Mouse (Mus musculus) gastrocnemius, postnatal 10 days (tissue): ENCODE data around the gene Fam205c. TPM values are rescaled to one million over a fixed set of nuclear protein-coding genes. Genes with fewer than 3 reads are reported as not detected.

Experiments used
- DNase-seq: peaks from one replicate; pipeline ENCODE4 v3.0.0; 2021; ENCODE audit warnings: mixed read lengths
- long read RNA-seq, 2 experiments: library from polyadenylated mRNA; stranded (forward); transcript quantifications; one replicate each; pipeline ENCODE4 v2.0.0; 2021
- total RNA-seq, 2 experiments: library from RNA; stranded (reverse); gene quantifications; 2 replicates each; pipeline ENCODE4 v1.2.3; 2021

Fam205c gene
- total RNA-seq: under 1 TPM; 0.38 to 0.63 TPM
- long read RNA-seq, experiment 1, partial matches to known transcripts: 0 of 1 reads
- long read RNA-seq, experiment 1, other reads (novel, unspliced or antisense): 1 of 1 reads
- long read RNA-seq, experiment 2: 0 reads

DNA sequence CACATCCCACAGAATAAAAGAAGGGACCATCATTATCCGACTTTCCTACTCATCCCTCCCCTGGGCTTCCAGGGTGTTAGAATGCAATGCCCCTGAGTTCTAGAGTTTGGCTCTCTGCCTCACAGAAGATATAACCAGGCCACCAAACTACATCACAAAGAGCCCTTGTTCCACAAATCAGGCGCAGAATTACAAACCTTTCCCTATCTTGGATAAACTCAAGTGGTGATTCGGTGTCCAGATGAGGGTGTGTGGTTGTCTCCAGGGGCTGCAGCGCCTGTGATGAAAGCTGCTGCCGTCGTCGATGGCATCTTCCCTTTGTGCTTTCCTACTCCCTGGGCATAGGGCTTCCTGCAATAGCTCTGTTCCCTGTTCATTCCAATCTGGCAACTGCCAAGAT, at the start of gene Fam205c:
TSS of gene Fam205c (minus strand) at position 101 of the 400 bp plus-strand sequence.
- DNase-seq: no peak

DNA sequence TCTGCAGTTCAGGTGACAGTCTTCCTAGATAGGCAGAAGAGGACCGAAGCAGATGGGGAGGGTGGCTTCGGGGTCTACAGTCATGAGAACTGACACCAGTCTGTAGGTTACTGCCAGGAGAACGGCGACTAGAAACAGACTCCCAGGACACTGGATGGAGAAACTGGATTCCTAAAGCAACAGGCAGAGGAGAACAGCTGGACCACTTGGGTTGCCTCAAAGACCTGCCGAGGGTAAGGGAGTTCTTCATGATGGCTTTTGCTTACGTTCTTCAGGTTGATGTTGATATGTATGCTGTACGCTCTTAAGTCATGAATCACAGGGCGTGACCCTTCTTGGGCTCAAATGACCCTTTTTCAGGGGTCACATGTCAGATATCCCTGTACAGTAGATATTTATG, 48.4 kb upstream of the Fam205c start:
- no peak for DNase-seq

DNA sequence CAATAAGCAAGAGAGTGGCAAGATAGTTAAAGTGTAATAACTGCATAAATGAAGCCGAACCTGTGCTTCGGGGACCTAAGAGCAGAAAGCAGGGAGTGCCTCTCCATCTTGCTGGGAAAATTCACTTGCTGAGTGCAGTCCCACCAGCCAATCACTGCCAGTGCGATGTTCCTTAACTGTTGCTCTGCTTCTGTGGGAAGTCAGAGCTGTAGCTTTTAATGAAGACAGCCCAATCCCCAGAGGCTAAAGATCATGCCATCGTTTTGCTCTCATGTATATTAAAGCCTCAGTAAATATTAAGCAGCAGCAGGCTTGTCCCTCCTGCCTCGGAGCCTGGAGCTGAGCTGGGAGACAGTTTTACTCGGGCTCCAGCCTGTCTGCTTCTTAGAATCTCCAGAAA, 48.0 kb upstream of the Fam205c start:
- no peak for DNase-seq

DNA sequence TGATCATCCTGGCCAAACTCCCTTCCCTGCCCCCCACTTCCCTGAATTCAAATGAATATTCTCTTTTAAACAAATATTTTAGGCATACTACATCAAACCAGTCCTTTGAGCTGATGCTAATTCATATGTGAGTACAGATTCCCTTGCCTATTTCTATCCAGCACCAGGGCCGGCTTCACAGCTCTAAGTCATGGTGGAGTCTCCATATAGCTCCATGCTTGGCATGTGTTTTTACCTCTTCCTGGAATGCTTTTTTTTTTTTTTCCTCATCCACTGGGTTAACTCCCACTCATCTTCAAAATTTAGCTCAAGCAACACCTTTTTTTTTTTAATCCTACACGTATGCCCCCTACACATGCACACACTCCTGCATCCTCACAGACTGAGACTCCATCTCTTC, 47.5 kb upstream of the Fam205c start:
- no peak for DNase-seq

DNA sequence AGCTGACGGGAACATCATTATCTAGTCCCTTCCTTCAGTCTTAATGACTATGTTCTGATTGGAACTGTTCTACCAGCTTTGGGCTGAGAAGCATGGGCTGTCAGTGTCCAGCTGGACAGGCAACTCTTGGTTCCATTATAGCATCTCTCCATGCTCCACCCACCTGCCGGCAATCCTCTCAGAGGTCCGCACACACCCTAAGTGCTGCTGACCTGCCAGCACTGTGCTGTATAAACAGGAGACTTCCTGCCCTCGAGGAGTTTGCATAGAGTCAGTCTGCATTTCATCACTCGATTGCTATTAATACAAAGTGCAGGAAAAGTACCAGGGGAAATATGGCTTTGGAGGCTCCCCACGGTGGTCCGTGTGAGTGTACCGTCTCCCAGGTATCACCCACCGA, 46.7 kb upstream of the Fam205c start:
- no peak for DNase-seq

DNA sequence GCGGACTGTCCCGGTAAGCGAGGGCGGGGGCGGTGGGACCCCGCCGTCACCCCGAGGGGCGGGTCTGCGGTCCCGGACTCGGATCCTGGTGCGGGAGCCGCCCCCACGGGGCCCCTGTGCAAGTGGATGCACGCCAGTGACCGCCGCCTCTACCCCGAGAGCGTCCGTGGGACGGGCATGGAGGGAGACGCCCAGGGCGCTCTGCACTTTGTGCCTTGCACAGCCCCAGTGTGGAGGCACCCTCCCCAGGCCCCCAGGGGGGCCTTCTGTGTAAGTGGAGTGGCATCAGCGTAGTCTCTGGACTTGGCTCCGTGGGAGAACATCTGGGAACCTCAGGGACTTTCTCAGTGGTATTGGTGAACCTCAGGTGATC, 43.4 kb upstream of the Fam205c start:
- peak; percentile 16 for DNase-seq

DNA sequence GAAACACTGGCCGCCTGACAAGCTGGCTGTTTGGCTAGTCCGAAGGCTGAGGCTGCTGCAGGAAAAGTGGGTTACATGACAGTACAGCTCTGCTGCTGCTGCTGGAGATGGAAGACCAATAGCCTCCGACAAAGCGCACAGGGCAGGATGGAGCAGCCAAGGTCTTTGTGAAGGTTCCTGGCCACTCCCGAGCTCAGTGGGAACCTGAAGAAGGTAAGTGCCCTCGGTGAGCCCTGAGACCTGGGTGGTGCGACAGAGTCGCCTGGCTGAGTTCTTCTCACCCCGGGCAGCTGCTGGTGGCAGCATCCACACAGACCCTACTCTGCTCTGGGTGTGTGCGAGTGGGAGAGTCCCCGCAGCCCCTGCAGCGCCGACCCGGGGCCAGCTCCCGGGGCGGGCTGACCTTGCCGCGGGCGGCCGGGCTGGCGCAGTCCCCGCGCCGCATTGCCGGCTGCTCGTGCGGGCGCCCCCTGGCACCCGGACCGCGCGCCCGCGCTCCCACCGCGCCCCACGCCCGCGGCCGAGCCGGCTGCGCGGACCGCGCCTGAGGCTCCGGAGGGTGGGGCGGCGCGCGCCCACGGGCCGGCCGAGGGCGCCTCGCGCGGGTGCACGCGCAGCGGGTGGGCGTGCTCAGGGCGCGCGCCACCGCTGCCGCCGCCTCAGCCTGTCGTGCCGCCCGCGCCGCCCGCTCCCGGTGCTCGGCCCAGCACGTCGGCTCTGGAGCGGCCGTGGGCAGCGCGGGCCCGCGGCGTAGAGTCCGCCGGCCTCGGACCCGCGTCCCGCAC, 42.8 kb upstream of the Fam205c start, which contains the start of gene Phf24:
TSS of gene Phf24 (plus strand) at position 44 of the 785 bp plus-strand sequence.
- DNase-seq: peak; percentile 36

DNA sequence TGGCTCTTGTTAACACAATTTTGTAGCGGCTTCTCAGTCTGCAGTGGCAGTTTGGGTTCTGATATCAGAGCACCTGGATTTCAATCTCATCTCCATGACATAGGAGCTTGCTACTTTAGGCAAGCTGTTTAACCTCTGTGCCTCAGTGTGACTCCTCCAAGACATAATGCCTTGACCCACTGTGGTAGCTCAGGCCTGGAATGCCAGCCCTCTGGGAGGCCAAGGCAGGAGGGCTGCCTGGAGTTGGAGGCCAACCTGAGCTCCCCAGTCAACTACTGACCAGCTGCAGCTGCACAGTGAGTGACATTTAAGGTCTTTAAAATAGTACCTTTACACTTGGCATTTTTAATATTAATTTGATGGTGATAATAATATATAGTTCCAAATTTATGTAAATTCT, 41.9 kb upstream of the Fam205c start:
- DNase-seq: no peak

DNA sequence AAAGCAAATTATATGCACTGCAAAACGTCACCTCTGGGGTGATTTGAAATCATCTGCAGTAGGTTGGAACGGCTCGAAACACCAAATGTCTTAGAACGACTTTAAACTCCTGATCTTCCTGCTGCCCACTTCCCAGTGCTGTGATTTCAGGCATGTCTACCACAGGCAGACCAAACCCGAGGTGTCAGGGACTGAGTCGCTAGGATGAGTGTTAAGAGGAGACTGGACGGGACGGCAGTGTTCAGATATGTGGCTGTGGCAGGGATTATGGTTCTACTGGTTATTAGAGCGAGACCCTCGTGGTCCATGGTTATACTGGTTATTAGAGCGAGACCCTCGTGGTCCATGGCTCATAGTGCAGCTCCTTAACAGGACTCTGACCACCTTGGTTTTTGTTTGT, 41.3 kb upstream of the Fam205c start:
- DNase-seq: no peak

DNA sequence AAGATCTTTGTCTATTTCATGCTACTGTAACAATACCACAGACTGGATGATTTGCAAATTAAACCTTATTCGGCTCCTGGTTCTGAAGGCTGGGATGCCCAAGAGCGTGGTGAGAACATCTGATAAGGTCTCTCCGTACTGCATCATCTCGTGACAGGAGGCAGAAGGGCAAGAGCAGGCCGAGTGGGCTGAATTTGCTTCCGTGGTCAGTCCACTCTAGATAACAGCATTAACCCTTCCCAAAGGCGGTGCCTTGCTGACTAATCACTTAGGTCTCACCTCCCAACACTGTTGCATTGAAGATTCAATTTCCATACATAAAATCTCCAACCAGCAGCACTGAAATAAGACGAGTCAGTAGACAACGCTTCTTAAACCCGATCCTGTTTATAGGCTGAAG, 39.4 kb upstream of the Fam205c start:
- no peak for DNase-seq

DNA sequence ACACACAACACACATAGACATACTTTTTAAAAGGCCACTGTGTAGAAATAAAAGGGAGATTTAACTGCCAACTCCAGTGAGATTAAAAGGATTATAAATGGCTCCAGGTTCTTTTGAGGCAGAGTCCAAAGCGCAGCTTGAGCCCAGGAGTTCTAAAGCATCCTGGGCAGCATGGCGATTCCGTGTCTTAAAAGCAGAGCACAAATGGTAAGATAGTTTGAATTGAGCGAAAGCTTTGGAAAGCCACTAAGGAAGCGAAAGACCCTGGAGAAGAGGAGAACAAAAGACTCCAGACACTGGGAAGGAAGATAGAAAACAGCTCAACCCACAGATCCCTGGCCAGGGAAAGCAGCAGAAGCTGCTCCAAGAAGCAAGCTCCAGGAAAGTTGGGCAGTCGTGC, 30.9 kb upstream of the Fam205c start:
- no peak for DNase-seq

DNA sequence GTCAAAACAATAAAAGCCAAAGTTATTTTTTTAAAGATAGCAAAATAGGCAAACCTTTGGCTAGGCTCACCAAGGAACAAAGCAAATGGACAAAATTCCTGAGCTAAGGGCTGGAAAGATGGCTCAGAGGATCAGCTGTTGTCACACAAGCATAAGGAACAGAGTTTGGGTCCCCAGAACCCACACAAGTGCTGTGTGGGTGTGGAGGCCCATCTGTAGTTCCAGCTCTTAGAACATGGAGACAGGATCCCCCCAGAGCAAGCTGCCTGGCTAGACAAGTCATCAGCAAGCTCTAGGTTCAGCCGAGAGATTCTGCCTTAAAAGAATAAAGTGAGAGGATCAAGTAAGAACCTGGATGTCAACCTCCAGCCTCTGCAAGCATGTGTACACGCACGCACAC, 30.5 kb upstream of the Fam205c start:
- no peak for DNase-seq

DNA sequence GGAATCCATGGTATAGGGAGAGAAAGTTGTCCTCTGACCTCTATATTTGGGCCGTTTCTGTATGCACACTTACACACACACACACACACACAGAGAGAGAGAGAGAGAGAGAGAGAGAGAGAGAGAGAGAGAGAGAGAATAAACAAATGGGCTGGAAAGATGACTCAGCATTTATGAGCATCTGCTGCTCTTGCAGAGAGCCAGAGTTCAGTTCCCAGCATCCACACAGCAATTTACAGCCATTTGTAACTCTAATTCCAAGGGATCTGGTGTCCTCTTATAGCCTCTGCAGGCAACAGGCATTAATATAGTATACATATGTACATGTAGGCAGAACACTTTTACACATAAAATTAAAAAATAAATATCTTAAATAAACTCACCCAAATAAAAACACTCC, 29.9 kb upstream of the Fam205c start:
- no peak for DNase-seq

DNA sequence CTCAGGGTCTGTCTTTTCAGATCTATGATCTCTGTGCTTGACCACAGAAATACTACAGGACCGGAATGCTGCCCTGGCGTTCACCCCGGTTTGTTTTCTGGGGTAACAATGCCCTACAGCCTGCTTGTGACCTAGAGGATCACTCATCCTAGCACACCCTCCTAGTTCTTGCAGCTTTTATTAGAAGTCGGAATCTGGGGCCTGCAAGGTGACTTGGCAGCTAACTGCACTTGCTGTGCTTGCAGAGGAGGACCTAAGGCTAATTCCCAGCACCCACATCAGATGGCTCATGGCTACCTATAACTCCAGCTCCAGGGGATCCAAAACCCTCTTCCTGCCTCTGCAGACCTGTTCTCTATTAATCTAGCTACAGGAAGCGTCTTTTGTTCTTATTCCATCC, 28.7 kb upstream of the Fam205c start:
- DNase-seq: no peak

DNA sequence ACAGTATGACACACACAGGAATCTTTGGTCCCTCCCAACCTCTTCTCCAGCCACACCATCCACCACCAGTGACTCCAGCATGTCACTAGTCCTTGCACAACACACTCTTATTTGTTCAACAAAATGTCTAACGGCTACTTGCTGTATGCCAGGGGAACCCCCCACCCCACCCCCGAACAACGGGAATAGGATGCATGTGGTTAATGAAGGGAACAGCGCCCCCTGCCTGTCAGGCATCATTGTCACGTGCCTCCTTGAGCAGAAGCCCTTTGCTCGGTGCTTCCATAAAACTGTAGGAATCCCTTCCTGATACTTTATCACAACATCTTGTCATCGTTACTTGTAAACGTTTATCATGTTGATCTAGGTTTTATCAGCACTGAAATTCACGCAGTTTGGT, 28.1 kb upstream of the Fam205c start:
- peak; percentile 40 for DNase-seq

DNA sequence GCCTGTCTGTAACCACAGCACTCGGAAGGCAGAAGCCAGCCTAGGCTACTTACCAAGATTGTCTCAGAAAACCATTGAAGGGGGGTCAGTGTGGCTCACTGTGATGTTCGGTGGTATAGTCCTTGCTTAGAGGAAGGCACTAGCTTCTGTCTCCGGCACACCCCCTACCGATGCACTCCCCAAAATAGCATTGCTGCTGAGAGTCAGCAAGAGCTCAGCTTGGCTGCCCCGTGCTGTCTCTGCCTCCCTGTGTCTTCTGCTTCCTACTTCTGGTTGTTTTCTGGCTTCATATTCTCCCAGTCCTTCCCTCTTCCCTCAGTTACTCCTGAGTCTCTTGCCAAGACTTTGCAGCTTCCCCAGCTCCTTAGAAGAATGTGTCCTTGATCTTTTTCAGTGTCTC, 26.8 kb upstream of the Fam205c start:
- no peak for DNase-seq

DNA sequence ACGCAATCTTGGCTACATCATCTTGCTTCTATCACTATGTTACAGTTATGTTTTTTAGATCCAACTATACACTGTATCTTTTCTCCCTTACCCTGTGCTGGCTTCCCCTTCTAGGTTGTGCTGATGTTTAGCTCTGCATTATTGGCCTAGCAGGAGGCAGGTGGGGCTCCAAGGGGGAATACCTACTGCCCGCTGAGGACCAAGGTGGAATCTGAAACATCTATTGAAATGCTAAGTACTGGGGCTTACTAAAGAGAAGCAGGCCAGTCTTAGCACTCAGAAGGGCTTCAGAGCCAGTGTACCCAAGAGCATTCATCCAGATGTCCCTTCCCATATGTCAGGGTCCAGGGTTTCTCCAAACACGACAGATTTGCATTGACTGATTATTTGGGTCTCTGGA, 24.9 kb upstream of the Fam205c start:
- no peak for DNase-seq

DNA sequence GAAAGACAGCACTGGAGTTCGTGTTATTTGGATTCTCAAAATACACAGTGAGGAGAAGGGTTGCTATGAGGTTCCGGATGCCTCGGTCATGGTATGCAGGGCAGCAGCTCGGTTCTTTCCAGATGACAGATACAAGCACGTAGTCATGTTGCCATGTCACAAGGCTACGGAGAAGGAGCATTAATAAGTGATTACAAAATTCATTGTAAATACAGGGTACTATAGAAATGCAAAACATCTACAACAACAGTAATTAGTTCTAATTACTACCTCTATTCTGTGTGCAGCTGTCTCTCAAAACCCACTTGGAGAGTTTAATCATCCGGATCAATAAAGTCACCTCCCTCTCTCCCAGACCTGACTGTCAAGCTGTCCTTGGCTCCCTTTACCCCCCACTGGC, 21.1 kb upstream of the Fam205c start:
- DNase-seq: no peak

DNA sequence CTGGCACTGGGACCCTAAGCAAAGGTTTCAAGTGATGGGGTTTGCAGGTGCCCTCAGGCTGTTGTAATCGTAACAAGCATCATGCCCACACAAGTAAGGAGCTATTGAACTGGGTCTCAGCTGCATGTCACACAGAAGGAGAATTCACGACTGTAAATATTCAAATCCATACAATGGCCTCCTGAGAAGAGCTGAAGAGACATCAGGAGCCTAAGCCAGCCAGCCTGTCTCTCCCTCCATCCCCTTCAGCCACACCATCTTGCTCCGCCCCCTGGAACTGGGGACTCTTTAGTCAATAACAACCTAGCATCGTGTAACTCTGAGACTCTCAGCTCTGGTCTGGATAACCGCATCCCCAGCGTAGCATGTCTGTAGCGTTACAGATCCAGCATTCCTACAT, 17.1 kb upstream of the Fam205c start:
- DNase-seq: no peak

DNA sequence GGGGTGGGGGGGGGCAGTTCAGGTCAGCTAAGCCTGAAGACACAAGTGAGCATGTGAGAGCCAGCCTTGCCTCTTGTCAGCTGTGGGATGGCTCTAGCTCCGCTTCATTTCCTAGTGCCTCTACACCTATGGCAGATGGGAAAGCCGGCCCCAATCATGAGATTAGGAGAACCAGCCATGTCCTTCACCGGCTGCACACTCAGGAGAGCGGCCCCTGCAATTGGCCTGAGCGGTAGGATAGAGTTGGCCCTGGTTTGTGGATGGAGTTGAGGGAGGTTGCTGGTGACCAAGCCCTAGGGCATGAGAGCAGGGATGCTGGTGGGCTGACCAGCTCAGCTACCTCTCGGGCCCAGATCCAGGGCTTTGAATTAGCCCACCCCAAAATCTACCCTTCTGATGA, 14.8 kb upstream of the Fam205c start:
- DNase-seq: no peak

DNA sequence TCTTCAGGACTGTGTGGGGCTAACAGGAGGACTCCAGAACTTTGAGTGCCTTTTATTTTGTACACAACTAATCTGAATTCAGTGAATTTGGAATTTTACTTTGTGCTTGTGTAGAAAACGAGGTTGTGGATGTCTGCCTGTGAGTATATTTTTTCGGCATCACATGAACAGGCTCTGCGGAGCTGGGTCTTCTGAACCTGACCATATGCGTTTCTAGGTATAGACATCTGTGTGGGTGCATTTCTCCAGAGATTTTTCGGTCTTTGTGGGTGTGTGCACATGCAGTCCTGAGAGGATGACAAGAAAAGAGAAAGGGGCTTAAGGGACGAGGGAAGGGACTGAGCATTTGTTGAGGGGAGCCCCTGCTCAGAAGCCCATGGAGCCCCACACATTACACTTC, 12.9 kb upstream of the Fam205c start:
- no peak for DNase-seq

DNA sequence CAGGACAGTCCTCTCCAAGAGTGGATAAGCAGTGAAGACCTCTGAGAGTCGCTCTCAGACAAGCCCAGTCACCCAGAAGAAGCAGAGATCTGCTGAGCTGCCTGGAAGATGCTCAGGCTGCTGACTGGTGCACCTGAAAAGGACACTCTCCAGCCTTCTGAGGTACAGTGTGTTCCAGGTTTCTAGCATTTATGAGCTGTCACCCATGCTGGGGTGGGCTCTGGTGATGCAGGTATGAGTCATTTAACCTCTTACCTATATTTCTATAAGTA, 6.6 kb upstream of the Fam205c start:
- DNase-seq: no peak

DNA sequence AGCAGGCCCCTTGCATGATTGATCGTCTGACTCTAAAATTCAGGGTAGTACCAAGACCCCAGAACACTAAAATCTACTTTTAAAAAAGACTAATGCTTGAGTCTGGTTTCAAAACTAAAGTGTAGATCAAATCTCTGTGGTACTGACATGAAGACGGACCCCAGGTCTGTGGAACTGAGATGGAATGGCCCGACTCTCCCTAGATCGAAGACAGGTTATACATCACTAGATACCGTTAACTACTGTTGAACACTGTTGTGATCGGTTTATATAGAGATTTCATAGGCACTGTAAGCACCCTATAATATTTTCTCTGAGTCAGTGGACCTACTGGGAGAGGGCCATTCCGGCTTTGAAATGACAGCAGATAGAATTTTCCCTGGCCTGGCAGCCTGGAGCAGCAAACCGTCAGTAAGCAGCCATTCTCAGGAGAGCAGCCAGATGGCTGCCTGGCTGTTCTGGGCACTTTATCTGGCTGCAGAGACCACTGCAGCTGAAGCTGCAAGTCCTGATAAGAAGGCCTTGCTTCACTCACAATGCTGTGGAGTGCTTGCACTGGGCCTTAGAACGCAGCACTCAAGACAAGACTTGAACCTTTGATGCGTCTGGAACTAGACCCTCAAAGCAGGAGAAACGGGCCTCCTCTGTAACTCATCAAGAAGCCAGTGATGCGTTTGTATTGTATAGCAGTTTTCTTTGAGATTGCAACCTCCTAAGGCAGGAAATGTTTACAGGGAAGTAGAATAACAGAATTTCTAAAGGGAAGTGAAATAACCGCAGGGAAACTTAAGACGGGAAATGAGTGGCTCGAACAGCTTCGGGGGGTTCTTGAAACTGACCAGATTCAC, 6.0 kb upstream of the Fam205c start:
- no peak for DNase-seq

DNA sequence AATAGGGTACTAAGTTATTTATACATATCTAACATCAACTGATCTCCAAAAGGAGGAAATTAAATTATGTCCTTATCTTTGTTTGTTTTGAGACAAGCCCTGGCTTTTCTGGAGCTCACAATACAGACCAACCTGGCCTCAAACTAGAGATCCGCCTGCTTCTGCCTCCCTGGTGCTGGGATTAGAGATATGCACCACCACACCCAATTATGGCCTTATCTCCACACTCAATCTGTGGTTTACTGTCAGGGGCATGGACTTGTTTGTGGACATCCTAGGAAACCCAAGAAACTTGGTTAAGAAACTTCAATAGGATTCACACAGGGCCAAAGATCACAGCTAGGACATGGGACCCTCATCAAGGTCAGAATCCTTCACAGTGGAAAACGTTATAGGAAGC, 3.6 kb upstream of the Fam205c start:
- no peak for DNase-seq
